Mouse (Mus musculus): Measurements from ENCODE around the gene Ppp6r3. TPM values are rescaled to one million over a fixed set of nuclear protein-coding genes. Genes with fewer than 3 reads are reported as not detected.

Gene Ppp6r3
- total and polyA plus RNA-seq, 2 experiments from 2014 or later: 32.4 to 58.8 TPM

GRCm38 (mm10) chr19:3451649-3452048, 123.9 kb downstream of the Ppp6r3 start:
- H3K27ac ChIP-seq (ENCODE audit: low read depth): no peak overlapping the region
- 54% methylated on average over 6 of the region's 6 CpGs for WGBS
- no peak overlapping the region for H3K4me2 ChIP-seq (ENCODE audit: low read depth, low read length)
- no peak for ATAC-seq (ENCODE audit: insufficient read depth, low read depth)
- no peak overlapping the region for H3K9ac ChIP-seq (replicated peaks; ENCODE audit: low read depth, low read length)
- no peaks in the 10 kb centered on the region for H3K4me1 ChIP-seq (ENCODE audit: control insufficient read depth, insufficient read depth)
- H3K4me3 ChIP-seq (ENCODE audit: low read depth, low read length): no peak overlapping the region
- TF ChIP-seq CTCF (IDR thresholded peaks at IDR 0.05; ENCODE audit: low read depth) (no peak), EP300 (IDR thresholded peaks at IDR 0.05; ENCODE audit: low read depth) (no peak)
- no peaks in the 10 kb centered on the region for H3K9me3 ChIP-seq (replicated peaks; ENCODE audit: control insufficient read depth, low read length)
- H3K36me3 ChIP-seq (replicated peaks; ENCODE audit: control insufficient read depth, insufficient read depth, low read length): peaks cover 25% of the 10 kb centered on the region
- no peak for DNase-seq (ENCODE audit: low spot score)
- H3K27me3 ChIP-seq (ENCODE audit: control insufficient read depth, insufficient read depth, low read length): no peaks in the 10 kb centered on the region

GRCm38 (mm10) chr19:3451170-3451569, 124.4 kb downstream of the Ppp6r3 start:
- no peaks in the 10 kb centered on the region for H3K9me3 ChIP-seq (replicated peaks; ENCODE audit: control insufficient read depth, low read length)
- peak; percentile 48; the same call in 1 of the 2 replicates for ATAC-seq (ENCODE audit: insufficient read depth, low read depth)

GRCm38 (mm10) chr19:3450714-3451113, 124.8 kb downstream of the Ppp6r3 start:
- Histone ChIP-seq H3K4me3 (ENCODE audit: low read depth, low read length) (no peak overlapping the region), H3K27me3 (ENCODE audit: control insufficient read depth, insufficient read depth, low read length) (no peaks in the 10 kb centered on the region), H3K27ac (ENCODE audit: low read depth) (no peak overlapping the region), H3K4me2 (ENCODE audit: low read depth, low read length) (no peak overlapping the region), H3K9ac (replicated peaks; ENCODE audit: low read depth, low read length) (no peak overlapping the region), H3K36me3 (replicated peaks; ENCODE audit: control insufficient read depth, insufficient read depth, low read length) (peaks cover 16% of the 10 kb centered on the region), H3K4me1 (ENCODE audit: control insufficient read depth, insufficient read depth) (no peaks in the 10 kb centered on the region), H3K9me3 (replicated peaks; ENCODE audit: control insufficient read depth, low read length) (no peaks in the 10 kb centered on the region)
- no peak for ATAC-seq (ENCODE audit: insufficient read depth, low read depth)
- no peak for DNase-seq (ENCODE audit: low spot score)
- no peak for TF ChIP-seq CTCF (IDR thresholded peaks at IDR 0.05; ENCODE audit: low read depth)
- TF ChIP-seq EP300 (IDR thresholded peaks at IDR 0.05; ENCODE audit: low read depth): no peak
- 91% methylated on average over 3 of the region's 3 CpGs for WGBS

More at GRCm38 (mm10) chr19:3451170-3451569, 124.4 kb downstream of the Ppp6r3 start:
- H3K4me2 ChIP-seq (ENCODE audit: low read depth, low read length): no peak overlapping the region
- peaks cover 20% of the 10 kb centered on the region for H3K36me3 ChIP-seq (replicated peaks; ENCODE audit: control insufficient read depth, insufficient read depth, low read length)
- peak; percentile 63 for DNase-seq (ENCODE audit: low spot score)
- H3K27ac ChIP-seq (ENCODE audit: low read depth): no peak overlapping the region
- TF ChIP-seq CTCF (IDR thresholded peaks at IDR 0.05; ENCODE audit: low read depth) (peak; percentile 78), EP300 (IDR thresholded peaks at IDR 0.05; ENCODE audit: low read depth) (no peak)
- no peaks in the 10 kb centered on the region for H3K4me1 ChIP-seq (ENCODE audit: control insufficient read depth, insufficient read depth)
- H3K4me3 ChIP-seq (ENCODE audit: low read depth, low read length): no peak overlapping the region
- 20% methylated on average over 6 of the region's 6 CpGs for WGBS
- no peaks in the 10 kb centered on the region for H3K27me3 ChIP-seq (ENCODE audit: control insufficient read depth, insufficient read depth, low read length)
- H3K9ac ChIP-seq (replicated peaks; ENCODE audit: low read depth, low read length): no peak overlapping the region

- no peaks in the 10 kb centered on the region for H3K27me3 ChIP-seq (ENCODE audit: control insufficient read depth, insufficient read depth, low read length)
- no peak overlapping the region for H3K27ac ChIP-seq (ENCODE audit: low read depth)
Measured at GRCm38 (mm10) chr19:3449248-3449647, 126.3 kb downstream of the Ppp6r3 start.

GRCm38 (mm10) chr19:3447348-3447747, 128.2 kb downstream of the Ppp6r3 start:
- TF ChIP-seq CTCF (IDR thresholded peaks at IDR 0.05; ENCODE audit: low read depth) (no peak), EP300 (IDR thresholded peaks at IDR 0.05; ENCODE audit: low read depth) (no peak)
- no peak overlapping the region for H3K9ac ChIP-seq (replicated peaks; ENCODE audit: low read depth, low read length)
- no peaks in the 10 kb centered on the region for H3K9me3 ChIP-seq (replicated peaks; ENCODE audit: control insufficient read depth, low read length)
- no peak overlapping the region for H3K27ac ChIP-seq (ENCODE audit: low read depth)
- H3K4me3 ChIP-seq (ENCODE audit: low read depth, low read length): no peak overlapping the region
- H3K27me3 ChIP-seq (ENCODE audit: control insufficient read depth, insufficient read depth, low read length): no peaks in the 10 kb centered on the region
- ATAC-seq (ENCODE audit: insufficient read depth, low read depth): no peak
- no peak for DNase-seq (ENCODE audit: low spot score)
- no peaks in the 10 kb centered on the region for H3K36me3 ChIP-seq (replicated peaks; ENCODE audit: control insufficient read depth, insufficient read depth, low read length)
- no peak overlapping the region for H3K4me2 ChIP-seq (ENCODE audit: low read depth, low read length)
- no peaks in the 10 kb centered on the region for H3K4me1 ChIP-seq (ENCODE audit: control insufficient read depth, insufficient read depth)
- 52% methylated on average over 3 of the region's 3 CpGs for WGBS

More at GRCm38 (mm10) chr19:3449248-3449647, 126.3 kb downstream of the Ppp6r3 start:
- ATAC-seq (ENCODE audit: insufficient read depth, low read depth): no peak
- Histone ChIP-seq H3K4me1 (ENCODE audit: control insufficient read depth, insufficient read depth) (no peaks in the 10 kb centered on the region), H3K4me2 (ENCODE audit: low read depth, low read length) (no peak overlapping the region), H3K4me3 (ENCODE audit: low read depth, low read length) (no peak overlapping the region), H3K36me3 (replicated peaks; ENCODE audit: control insufficient read depth, insufficient read depth, low read length) (peaks cover 1% of the 10 kb centered on the region; the same call in 1 of the 2 replicates), H3K9me3 (replicated peaks; ENCODE audit: control insufficient read depth, low read length) (no peaks in the 10 kb centered on the region), H3K9ac (replicated peaks; ENCODE audit: low read depth, low read length) (no peak overlapping the region)
- TF ChIP-seq EP300 (IDR thresholded peaks at IDR 0.05; ENCODE audit: low read depth) (no peak), CTCF (IDR thresholded peaks at IDR 0.05; ENCODE audit: low read depth) (no peak)
- 63% methylated on average over 3 of the region's 3 CpGs for WGBS
- DNase-seq (ENCODE audit: low spot score): no peak

- Histone ChIP-seq H3K9me3 (replicated peaks; ENCODE audit: control insufficient read depth, low read length) (no peaks in the 10 kb centered on the region), H3K9ac (replicated peaks; ENCODE audit: low read depth, low read length) (no peak overlapping the region), H3K27me3 (ENCODE audit: control insufficient read depth, insufficient read depth, low read length) (no peaks in the 10 kb centered on the region), H3K36me3 (replicated peaks; ENCODE audit: control insufficient read depth, insufficient read depth, low read length) (no peaks in the 10 kb centered on the region), H3K4me2 (ENCODE audit: low read depth, low read length) (no peak overlapping the region), H3K27ac (ENCODE audit: low read depth) (no peak overlapping the region), H3K4me1 (ENCODE audit: control insufficient read depth, insufficient read depth) (no peaks in the 10 kb centered on the region), H3K4me3 (ENCODE audit: low read depth, low read length) (no peak overlapping the region)
- TF ChIP-seq CTCF (IDR thresholded peaks at IDR 0.05; ENCODE audit: low read depth): no peak
- no peak for TF ChIP-seq EP300 (IDR thresholded peaks at IDR 0.05; ENCODE audit: low read depth)
- 73% methylated on average over 10 of the region's 10 CpGs for WGBS
- DNase-seq (ENCODE audit: low spot score) (no peak), ATAC-seq (ENCODE audit: insufficient read depth, low read depth) (no peak)
Measured at GRCm38 (mm10) chr19:3441092-3441491, 134.5 kb downstream of the Ppp6r3 start.

Measured in heart, postnatal 0 days (tissue).